Mouse (Mus musculus): ENCODE measurements around the gene Ppargc1a.

Gene Ppargc1a

GRCm38 (mm10) chr5:51497910-51498517 is 69.5 kb downstream of the Ppargc1a start:
- no peak for DNase-seq

- no peak for DNase-seq
Observed at GRCm38 (mm10) chr5:51495446-51495845, 72.1 kb downstream of the Ppargc1a start.

- peak; percentile 3 for DNase-seq
Observed at GRCm38 (mm10) chr5:51494358-51494876, 73.1 kb downstream of the Ppargc1a start.

GRCm38 (mm10) chr5:51483768-51484167 is 83.8 kb downstream of the Ppargc1a start:
- no peak for DNase-seq

- DNase-seq: no peak
Observed at GRCm38 (mm10) chr5:51479859-51480258, 87.7 kb downstream of the Ppargc1a start.

GRCm38 (mm10) chr5:51479456-51479855 is 88.1 kb downstream of the Ppargc1a start:
- DNase-seq: no peak

- DNase-seq: no peak
Observed at GRCm38 (mm10) chr5:51478319-51478994, 89.1 kb downstream of the Ppargc1a start.

GRCm38 (mm10) chr5:51477140-51477539 is 90.4 kb downstream of the Ppargc1a start:
- DNase-seq: no peak

GRCm38 (mm10) chr5:51475034-51475541 is 92.4 kb downstream of the Ppargc1a start:
- DNase-seq: no peak

- DNase-seq: no peak
Observed at GRCm38 (mm10) chr5:51471614-51472013, 95.9 kb downstream of the Ppargc1a start.

GRCm38 (mm10) chr5:51466036-51466435 is 101.5 kb downstream of the Ppargc1a start:
- no peak for DNase-seq

GRCm38 (mm10) chr5:51452033-51452432 is 115.5 kb downstream of the Ppargc1a start:
- DNase-seq: no peak

- no peak for DNase-seq
Observed at GRCm38 (mm10) chr5:51447631-51448030, 119.9 kb downstream of the Ppargc1a start.

- no peak for DNase-seq
Observed at GRCm38 (mm10) chr5:51446299-51447090, 121.0 kb downstream of the Ppargc1a start.

- DNase-seq: no peak
Observed at GRCm38 (mm10) chr5:51445726-51446125, 121.8 kb downstream of the Ppargc1a start.

GRCm38 (mm10) chr5:51439773-51440172 is 127.8 kb downstream of the Ppargc1a start:
- DNase-seq: no peak

GRCm38 (mm10) chr5:51433905-51434304 is 133.6 kb downstream of the Ppargc1a start:
- no peak for DNase-seq

- DNase-seq: no peak
Observed at GRCm38 (mm10) chr5:51432532-51432931, 135.0 kb downstream of the Ppargc1a start.

- DNase-seq: no peak
Observed at GRCm38 (mm10) chr5:51432031-51432430, 135.5 kb downstream of the Ppargc1a start.

GRCm38 (mm10) chr5:51426406-51426805 is 141.1 kb downstream of the Ppargc1a start:
- no peak for DNase-seq

- no peak for DNase-seq
Observed at GRCm38 (mm10) chr5:51416377-51416776, 151.1 kb downstream of the Ppargc1a start.

GRCm38 (mm10) chr5:51415456-51415855 is 152.1 kb downstream of the Ppargc1a start:
- DNase-seq: no peak

All from liver (tissue).